Mouse (Mus musculus) heart, postnatal 14 days (tissue): Measurements from ENCODE around the gene Gm17387. TPM values are rescaled to one million over a fixed set of nuclear protein-coding genes. Genes with fewer than 3 reads are reported as not detected.
"Not testable (repeated sequence)": the region's sequence is repeated elsewhere in the genome, so short reads cannot be mapped to it uniquely, and the experiment has no call there.

ENCODE experiments used
- DNase-seq, 2 experiments: peaks; one replicate each; pipeline ENCODE4 v3.0.0; 2021 to 2022
- intact Hi-C: fragments of 180-260 bp; cut with DNase I; formaldehyde crosslinking; loops from one replicate; pipeline ENCODE4 v1.15.1; 2025
- total RNA-seq, 2 experiments: library from RNA; stranded (reverse); gene quantifications; 2 replicates each; pipeline ENCODE4 v1.2.3; 2021

Gm17387 gene
- total RNA-seq, 2 experiments from 2014 or later, result not detected

DNA sequence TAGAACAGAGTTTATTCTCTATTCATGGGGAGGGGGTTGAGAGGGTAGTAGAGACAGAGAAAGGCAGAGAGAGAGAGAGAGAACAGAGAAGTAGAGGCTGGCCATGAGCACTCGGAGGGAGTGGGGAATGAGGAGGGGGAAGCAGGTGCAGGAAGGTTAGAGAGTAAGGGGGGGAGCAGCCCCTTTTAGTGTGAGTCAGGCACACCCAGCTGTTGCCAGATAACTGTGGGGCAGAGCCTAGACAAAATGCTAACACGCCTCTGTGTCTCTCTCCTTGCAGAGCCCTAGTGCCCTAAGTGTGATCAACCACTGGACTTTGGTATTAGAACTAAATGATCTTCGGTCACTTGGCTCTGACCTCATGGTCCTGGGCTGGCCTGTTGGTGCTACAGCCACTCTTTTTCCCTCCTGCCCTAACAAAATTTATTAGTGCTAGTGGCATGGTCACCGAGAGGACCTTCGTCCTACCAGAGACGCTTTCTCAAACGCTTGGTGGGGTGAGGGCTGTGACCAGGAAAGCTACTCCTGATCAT is 17.6 kb upstream of the Gm17387 start:
- no peak for DNase-seq
- intact Hi-C loops, result no loop called here

DNA sequence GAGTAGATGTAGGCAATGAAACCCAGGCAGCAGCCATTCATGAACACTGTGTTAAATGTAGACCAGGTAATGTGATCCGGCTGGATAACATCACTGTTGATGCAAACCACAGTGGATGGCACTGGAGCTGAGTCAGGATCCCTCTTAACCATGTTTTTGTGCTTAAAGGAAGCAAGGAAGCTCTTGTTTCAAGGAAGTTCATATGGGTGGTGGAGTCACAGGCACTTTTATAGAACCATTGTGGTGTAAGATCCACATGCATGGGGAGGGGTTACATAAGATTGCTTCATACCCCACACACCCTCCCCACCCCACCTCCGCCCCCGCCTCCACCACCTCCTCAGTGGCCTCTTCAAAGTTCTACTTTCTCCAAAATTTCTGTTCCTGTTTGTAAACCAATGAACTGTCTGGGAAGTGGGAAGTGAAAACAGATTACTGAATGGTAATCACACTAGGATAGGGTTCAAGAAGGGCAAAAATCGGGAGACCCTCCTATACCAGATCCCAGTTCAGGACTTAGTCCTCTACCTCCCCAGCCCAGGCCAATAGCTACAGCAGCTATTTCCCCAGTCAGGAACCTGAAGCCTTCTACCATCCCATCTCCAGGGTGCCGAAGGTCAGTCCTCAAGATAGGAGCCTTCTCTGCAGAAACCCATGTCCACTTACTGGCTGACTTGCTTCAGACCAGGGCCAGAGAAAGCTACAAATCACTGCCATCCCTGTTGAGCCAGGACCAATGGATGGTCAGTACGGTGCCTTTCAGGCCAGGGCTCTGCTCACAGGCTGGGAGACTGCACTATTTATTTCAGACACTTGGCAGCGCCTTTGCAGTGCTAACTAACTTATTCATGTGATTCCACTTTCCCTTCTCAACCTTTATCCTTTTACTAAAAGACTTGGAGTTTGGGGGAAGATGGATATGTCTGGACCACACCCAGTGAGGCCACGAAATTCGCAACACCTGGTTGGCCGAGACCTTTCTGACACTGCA is 11.9 kb upstream of the Gm17387 start:
- intact Hi-C loops, result no loop called here
- DNase-seq, result no peak

DNA sequence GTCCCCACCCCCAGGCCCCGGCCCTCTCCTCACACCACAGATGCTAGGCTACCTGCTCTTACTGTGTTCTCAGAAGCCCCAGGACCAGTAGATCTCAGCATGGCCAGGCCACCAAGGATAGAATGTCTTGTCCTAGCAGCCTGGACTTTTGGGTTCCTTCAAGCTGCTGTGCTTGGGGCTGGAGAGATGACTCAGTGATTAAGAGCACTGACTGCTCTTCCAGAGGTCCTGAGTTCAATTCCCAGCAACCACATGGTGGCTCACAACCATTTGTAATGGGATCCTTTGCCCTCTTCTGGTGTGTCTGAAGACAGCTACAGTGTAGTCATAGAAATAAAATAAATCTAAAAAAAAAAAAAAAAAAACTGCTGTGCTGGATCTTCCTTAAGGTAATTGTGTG is 11.1 kb upstream of the Gm17387 start, which contains the start of gene Ifitm6:
Gene Ifitm6 (minus strand): TSS at position 101 of the 400 bp plus-strand sequence.
- intact Hi-C loops, result not testable (repeated sequence)

DNA sequence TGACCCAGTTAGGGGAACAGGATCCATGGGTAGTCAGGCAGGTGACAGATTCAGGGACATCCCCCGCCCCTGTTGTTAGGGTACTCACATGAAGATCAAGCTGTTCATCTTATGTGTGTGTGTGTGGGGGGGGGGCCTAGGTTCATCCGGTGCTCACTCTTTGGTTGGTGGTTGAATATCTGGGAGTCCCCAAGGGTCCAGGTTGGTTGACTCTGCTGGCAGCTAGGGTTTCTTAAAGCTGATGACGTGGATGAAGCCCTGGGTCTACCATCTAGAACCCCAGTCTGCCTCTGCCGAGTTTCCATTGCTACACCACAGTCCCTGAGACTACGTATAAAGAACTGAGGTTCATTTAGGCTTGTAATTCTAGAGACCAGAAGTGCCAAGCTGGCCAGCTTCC is 9.9 kb upstream of the Gm17387 start:
- no peak for DNase-seq
- intact Hi-C loops, result no loop called here

More for the DNA sequence above, 11.1 kb upstream of the Gm17387 start, which contains the start of gene Ifitm6:
- not testable (repeated sequence) for DNase-seq

DNA sequence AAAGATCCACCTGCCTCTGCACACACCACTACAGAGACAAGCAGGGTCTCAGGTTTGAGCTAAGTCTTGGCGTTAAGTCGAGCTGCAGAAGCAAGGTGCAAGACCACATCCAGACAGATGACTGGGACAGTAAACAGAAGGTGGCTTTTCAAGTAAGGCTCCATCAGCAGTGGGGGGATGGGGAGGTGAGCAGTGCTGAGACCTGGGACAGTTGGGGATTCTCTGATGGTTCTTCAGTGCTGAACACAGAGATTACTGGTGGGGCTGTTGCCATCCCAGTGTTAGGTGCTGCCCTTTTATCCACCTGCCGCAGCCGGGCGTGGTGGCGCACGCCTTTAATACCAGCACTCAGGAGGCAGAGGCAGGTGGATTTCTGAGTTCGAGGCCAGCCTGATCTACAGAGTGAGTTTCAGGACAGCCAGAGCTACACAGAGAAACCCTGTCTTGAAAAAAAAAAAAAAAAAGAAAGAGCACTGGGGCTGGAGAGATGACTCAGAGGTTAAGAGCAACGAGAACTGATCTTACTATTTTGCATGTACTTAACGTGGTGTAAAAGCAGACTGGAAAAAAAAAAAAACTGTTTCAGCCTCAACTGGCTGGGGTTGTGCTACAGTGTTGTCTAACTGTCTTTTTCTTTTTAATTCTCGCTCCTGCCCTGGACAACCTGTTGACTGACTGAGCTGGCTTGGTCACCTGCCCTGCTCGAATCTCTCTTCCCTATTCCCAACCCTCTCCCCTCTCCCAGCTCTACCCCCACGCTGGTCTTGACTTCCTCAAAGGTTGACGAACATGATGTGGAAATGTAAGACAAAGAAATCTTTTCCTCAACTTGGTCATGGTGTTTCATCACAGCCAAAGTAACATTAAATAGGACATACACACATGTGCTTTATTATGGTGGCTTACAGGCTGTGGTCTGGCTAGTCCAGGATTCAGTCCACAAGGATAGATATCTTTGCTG is 7.2 kb upstream of the Gm17387 start:
- intact Hi-C loops, result no loop called here
- DNase-seq, result no peak

DNA sequence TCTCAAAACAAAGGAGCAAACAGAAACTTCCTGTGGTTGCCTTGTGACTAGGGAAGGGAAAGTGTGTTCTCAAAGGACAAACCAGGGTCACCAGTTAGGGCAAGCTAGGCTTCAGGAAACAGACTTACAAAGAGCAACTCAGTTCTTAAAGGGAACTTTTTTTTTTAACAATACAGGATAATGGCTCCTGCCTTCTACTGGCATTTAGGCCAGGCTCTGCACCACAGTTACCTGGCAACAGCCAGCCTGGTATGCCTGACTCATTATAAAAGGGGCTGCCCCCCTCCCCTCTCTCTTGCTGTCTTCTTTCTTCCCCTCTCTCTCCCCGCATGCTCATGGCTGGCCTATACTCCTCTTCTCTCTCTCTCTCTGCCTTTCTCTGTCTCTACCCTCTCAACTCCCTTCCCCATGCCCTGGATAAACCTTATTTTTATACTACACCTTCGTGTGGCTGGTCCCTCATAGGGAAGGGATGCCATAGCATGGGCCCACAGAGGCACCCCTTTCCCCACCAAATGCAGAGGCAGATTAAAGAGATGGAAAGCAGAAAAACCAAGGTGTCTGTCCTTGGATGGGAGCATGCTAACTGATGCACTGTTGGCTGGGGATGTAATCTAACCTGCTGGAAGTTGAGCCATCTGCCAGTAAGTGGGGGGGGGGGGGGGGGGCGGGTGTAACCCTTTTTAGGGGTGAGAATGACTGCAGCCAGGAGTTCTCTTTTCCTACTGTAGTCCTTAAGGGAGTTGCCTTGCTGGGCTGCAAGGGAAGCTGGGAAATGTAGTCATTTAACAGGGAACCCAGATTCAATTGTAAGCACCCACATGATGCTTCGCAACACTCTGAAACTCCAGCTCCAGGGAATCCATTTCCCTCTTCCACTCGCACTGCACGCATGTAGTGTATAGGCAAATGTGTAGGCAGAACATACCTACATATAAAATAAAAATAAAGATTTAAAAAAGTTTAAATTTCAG is 3.8 kb upstream of the Gm17387 start:
- intact Hi-C loops, result no loop called here
- no peak for DNase-seq

DNA sequence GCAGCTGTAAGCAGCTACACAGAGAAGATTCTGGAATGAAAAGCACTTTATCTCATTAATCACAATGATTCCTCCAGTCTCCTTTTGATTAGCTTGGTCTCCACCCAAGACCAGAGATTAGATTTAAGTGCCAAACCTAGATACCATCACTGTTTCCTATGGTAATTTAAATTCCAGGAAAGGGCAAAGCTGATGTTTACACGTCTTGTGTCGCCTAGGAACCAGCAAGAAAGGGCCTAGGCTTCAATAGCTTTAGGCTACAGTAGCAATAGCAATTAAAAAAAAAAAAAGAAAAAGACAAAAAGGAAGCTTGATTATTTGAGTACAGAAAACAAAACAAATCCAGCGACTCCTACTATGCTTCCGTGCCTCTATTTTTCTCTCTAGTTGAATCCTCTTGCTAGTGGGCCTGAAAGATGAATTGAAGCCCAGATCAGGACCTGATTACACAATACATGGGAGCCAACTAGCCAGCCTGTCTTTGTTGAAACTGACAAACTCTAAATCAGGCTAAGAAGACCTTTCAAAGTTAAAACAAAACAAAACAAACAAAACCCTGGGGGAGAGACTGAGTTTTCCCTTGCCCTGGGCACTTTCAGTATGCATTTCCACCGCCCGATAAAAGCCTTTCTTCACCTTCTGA is 2.7 kb upstream of the Gm17387 start:
- DNase-seq, result no peak
- intact Hi-C loops, result no loop called here

DNA sequence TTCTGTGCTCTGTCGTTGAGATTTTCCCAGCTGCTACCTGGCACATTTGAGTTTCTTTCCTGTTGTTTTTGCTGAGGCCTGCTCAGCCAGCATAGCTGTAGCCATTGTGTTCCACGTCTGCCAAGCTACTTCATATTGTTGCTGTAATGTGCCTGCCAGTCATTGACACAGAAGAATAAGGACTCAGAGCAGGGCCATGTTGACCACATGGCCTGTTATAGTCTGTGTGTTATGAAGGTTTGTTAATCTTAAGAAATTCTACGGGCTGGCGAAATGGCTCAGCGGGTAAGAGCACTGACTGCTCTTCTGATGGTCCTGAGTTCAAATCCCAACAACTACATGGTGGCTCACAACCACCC is 2.2 kb upstream of the Gm17387 start:
- intact Hi-C loops, result no loop called here

DNA sequence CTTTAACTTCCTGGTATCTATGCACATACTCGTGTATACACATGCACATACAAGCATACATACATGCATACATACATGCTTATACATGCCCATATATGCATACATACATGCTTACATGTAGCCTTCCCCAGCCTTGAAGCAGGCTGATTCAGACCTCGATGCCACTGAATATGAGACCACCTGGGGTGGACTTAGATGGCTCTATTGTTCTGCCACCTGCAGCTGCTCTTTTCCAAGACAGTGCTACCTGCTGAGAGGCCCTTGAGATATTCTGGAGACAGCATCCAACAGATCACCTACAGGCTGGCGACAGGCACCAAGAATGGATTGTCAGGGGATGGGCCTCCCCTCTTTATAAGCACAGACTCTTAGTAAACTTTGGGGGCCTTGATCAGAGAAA is 1.5 kb downstream of the Gm17387 start:
- intact Hi-C loops, result no loop called here
- DNase-seq, result no peak

More for the DNA sequence above, 2.2 kb upstream of the Gm17387 start:
- no peak for DNase-seq

DNA sequence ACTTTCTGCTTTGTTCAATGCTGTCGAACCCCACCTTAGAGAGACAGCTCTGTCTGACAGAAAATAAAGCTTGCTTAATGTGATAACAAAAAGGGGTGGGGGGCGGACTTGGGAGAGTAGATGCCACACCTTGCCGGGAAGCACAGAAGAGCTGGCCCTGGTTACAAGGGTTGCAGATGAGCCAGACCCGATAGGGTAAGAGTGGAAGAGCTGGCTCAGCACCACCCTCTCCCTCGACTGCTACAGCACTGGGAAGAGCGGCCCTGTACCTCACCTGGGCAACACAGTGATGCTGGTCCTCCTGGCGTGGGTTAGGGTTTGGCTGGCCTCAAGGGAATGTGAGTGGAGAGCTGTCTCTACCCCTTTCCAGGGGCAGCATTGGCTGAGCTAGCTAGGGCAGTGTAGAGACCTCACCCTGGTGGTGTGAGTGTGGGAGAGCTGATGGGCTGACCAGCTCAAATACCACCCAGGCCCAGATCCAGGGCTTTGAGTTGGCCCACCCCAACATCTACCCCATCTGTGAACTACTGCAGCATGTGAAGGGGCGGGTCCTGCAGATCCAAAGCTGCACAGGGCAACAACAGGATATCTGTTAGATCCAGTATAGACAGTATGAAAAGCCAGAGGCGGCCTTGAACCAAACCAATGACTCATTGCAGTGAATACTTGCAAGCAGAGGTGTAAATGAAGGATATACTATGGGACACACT is 3.7 kb downstream of the Gm17387 start:
- intact Hi-C loops, result no loop called here
- no peak for DNase-seq

DNA sequence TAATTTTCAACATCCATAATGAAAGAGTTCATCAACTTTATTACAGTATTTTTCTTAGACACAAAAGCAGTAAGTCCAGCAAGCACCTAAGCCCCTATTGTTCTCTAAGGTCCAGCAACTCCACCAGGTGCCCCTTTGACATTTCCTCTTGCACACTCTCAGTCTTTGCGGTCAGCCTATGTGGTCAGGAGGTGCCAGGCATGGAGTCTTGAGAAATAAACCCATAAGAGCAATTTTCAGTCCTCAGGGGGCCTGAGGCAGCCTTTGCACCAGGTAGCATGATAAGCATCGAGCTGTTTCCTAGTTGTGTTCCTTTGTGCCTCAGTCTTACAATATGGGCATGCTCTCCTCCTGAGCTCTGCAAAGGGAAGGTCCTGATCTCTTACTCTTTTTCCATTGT is 7.7 kb downstream of the Gm17387 start:
- DNase-seq, intact Hi-C loops: not testable (repeated sequence)

DNA sequence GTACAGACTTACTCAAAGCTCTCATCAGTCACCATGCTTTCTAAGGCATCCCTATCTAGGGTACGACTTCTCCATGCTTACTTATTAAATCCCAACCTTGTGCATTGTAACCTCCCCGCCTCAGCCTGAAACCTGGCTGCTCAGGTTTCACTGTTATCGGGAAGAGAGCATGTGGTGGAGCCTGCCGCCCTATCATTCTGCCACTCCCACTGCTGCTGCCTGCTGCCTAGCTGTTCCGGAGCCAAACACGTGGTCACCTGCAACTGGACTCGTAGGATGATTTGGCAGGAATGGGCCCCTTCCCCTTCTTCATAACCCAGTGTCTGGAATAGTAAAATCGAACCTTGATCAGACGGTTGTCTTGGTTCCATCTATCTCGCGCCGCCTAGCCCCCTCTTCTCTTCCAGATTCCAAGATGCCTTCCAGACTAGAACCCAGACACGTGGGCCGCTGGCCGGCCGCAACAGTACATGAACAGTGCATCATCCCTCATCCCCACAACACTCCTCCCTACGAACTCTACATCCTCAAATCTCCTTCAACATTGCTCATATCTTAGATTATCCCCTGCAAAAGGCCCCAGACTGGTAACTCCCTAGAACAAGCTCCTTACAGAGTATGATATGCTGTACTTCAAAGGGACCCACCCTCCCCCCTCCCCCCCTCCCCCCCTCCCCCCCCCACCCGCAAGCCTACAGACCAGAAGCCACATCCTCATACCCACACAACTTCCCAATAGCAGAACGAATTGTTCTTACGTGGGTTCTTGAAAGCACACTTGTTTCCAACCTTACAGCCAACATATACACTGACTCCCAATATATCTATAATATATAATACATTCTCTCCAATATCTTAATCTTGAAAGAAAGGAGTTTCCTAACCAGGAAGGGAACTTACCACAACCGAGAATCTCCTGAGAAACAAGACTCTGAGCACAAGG is 9.4 kb downstream of the Gm17387 start:
- intact Hi-C loops, result no loop called here
- DNase-seq, result no peak

DNA sequence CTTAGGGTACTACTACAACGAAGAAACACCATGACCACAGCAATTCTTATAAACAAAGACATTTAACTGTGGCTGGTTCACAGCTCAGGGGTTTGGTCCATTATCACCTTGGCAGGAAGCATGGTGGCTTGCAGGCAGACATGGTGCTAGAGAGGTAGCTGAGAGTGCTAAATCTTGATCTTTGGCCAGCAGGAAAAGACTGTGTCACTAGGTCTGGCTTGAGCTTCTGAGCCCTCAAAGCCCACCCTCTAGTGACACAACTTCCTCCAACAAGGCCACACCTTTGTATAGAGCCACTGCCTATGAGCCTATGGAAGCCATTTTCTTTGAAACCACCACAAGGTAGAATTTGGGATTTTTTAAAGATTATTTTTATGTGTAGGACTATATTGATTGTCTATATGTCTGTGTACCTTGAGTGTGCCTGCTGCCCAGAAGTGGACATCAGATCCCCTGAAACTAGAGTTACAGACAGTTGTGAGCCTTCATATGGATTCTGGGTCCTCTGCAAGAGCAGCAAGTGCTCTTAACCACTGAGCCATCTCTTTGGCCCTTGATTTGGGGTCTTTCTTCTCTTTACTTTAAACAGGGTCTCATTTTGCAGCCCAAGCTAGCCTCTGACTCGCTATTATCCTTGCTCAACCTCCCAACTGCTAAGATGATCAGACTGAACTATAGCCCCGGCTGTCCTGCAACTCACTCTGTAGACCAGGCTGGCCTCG is 10.6 kb downstream of the Gm17387 start:
- DNase-seq, result no peak
- intact Hi-C loops, result no loop called here

DNA sequence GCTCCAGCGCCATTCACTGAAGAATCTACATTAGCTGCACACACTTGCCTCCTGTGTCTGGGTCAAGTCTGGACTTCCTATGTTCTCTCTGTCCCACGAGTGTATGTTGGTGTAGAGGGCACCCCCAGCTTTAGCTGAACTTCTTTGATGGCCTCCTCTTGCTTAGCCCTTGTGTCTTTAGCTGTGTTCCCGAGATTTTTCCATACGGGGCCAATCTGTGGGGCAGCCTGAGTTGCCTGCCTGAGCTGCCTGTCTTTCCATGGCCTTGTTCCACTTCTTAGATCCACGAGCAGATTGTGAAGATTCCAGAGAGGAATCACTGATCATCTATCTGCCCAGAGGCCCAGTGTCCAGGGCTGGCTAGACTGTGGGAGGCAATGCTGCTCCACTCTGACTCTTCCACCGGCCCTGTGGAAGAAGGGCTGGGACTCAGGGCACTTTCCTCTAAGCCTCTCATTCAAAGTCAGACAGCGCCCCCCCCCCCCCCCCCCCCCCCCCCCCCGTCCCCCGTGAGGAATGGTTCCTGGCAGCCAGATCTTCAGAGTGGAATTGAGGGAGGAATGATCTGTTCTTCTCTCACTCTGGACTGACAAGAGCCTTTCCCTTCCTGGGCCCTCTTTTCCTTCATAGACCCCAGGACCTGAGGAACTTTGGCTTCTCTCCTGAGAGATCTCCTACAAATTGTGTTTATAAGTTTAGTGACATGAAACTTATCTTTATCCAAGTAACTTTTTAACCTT is 12.1 kb downstream of the Gm17387 start:
- DNase-seq, result no peak
- intact Hi-C loops, result no loop called here

DNA sequence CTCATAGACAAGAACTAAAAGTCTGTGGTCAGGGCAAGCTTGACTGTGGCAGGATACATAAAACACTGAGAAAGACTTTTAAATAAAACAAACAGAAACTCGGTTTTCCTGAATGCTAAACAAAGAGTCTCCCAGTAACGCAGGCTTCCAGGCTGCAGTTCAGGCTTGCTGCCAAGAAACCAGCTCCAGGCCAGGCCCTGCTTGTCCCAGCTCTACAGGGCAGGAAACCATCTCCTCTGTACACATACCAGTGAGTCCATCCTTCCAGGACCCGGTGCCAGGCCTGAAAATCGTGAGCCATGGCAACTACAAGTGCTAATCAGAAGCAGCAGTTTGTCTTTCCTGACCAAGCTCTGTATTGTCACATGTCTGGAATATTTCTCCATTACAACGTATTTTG is 12.7 kb downstream of the Gm17387 start:
- intact Hi-C loops, result no loop called here
- DNase-seq, result peak; percentile 79 to 87

DNA sequence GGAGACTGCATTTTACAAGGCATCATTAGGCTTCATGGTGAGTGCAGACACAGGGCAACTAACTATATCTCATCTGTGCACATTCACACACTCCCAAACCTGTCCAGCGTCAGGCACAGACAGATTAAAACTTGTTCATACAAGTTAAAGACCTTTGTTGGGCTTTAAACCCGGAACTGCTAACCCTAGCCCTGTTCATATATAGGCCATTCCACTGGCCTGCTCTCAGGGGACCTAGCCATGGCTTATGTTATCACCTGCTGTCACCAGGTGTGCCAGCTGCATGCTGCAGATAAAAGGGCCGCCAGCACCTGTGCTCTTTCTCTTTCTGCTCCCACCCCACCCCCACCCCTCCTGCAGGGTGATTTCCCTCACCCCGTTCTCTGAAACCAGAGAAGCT is 13.6 kb downstream of the Gm17387 start:
- no peak for DNase-seq
- intact Hi-C loops, result no loop called here
